Mouse (Mus musculus) macrophage (primary cell): ENCODE results near the gene Appbp2. TPM values are rescaled to one million over a fixed set of nuclear protein-coding genes. Genes with fewer than 3 reads are reported as not detected.

Source experiments
- H3K27ac ChIP-seq: fragments of 350-480 bp; formaldehyde crosslinking; 2 replicates; pipeline ENCODE4 v1.9.0; 2021
- H3K36me3 ChIP-seq: fragments of 350-480 bp; formaldehyde crosslinking; 2 replicates; pipeline ENCODE4 v1.9.0; 2021; ENCODE audit errors: inconsistent target
- H3K4me3 ChIP-seq: fragments of 350-480 bp; formaldehyde crosslinking; 2 replicates; pipeline ENCODE4 v1.9.0; 2021; ENCODE audit errors: inconsistent target
- H3K79me2 ChIP-seq: fragments of 350-480 bp; formaldehyde crosslinking; 2 replicates; pipeline ENCODE4 v1.9.0; 2021; ENCODE audit errors: inconsistent target
- WGBS: methylation state at CpG from one replicate; pipeline ENCODE4 v1.1.7; 2026; ENCODE audit warnings: inconsistent platforms; ENCODE audit not compliant: missing documents; 5-methylcytosine and 5-hydroxymethylcytosine counted together
- polyA plus RNA-seq: library from polyadenylated mRNA; stranded (reverse); fragments of 250-400 nt; gene quantifications from 3 replicates; pipeline ENCODE4 v1.2.4, GENCODE M21; 2018; ENCODE audit warnings: inconsistent platforms

The Appbp2 gene
- polyA plus RNA-seq, 1 experiment from 2014 or later, result 13.8 TPM

DNA sequence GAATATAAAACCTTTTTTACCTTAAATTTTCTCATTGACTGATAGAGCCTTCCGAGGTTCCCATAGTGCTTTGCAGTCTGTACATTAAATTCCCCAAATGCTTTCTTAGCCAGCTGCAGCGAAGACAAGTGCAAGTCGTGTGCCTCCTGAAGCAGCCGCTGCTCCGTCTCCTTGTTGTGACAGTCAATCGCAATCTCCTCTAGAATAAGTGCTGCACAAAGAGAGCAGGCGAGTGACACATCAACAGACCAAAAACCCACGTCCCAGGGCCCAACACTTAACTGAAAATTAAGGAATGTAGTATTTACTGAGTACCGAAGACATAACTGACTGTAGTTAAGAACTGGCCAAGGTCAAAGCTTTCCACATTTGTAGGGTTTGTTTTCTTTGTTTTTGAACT, 38.9 kb downstream of the Appbp2 start:
- peaks cover 89% of the 10 kb centered on the region for H3K36me3 ChIP-seq
- no peak overlapping the region for H3K4me3 ChIP-seq
- 97% methylated on average over 8 of the region's 9 CpGs for WGBS
- H3K27ac ChIP-seq, result no peak overlapping the region
- no peaks in the 10 kb centered on the region for H3K79me2 ChIP-seq

- no peak overlapping the region for H3K27ac ChIP-seq
- peaks cover 83% of the 10 kb centered on the region for H3K36me3 ChIP-seq
- H3K79me2 ChIP-seq, result no peaks in the 10 kb centered on the region
- WGBS, result 91% methylated on average over 11 of the region's 11 CpGs
- no peak overlapping the region for H3K4me3 ChIP-seq
Observed at GRCm38 (mm10) chr11:85194206-85194605, 40.7 kb downstream of the Appbp2 start.

DNA sequence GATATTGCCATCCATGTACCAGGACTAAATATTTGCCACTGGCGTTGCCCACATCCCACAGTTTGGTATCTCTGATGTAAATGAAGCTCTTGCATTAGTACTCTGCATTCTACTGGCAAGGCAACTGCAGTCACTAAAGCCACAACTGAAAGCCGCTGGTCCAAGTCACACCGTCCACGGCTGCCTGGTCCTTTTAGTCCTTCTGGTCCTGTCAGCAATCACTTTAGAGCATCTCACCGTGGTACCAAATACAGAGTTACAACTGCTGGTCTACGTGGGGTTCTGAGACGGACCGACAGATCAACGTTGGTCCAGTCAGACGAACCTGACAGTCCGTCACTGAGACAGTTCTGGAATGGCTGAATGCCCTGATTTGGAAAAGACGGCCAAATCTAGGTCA, 44.2 kb downstream of the Appbp2 start:
- Histone ChIP-seq H3K36me3 (peaks cover 55% of the 10 kb centered on the region), H3K79me2 (no peaks in the 10 kb centered on the region), H3K4me3 (no peak overlapping the region), H3K27ac (no peak overlapping the region)
- 93% methylated on average over 12 of the region's 12 CpGs for WGBS

- Histone ChIP-seq H3K36me3 (peaks cover 40% of the 10 kb centered on the region), H3K79me2 (no peaks in the 10 kb centered on the region), H3K27ac (no peak overlapping the region), H3K4me3 (no peak overlapping the region)
- WGBS, result 98% methylated on average over 4 of the region's 4 CpGs
Observed at GRCm38 (mm10) chr11:85189110-85189509, 45.8 kb downstream of the Appbp2 start.

DNA sequence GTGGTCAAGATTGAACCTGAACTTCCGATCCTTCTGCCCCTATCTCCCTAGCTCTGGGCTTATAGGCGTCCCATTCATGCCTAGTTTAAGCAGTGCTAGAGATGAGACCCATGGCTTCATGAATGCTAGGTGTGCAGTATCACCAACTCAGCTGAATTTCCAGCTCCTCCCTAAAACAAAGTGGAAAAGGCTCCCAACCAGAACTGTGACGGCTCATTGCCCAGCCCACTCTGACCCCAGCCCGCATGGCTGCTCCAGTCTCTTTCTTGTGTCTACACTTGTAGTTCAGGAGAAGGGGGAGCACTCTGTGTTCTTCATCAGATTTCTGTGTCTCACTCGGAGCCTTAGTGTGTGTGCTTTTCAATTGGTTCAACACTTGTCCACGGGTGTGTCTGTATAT, 50.1 kb downstream of the Appbp2 start:
- no peak overlapping the region for H3K27ac ChIP-seq
- H3K36me3 ChIP-seq, result no peaks in the 10 kb centered on the region
- 94% methylated on average over 6 of the region's 6 CpGs for WGBS
- H3K4me3 ChIP-seq, result no peak overlapping the region
- H3K79me2 ChIP-seq, result no peaks in the 10 kb centered on the region

DNA sequence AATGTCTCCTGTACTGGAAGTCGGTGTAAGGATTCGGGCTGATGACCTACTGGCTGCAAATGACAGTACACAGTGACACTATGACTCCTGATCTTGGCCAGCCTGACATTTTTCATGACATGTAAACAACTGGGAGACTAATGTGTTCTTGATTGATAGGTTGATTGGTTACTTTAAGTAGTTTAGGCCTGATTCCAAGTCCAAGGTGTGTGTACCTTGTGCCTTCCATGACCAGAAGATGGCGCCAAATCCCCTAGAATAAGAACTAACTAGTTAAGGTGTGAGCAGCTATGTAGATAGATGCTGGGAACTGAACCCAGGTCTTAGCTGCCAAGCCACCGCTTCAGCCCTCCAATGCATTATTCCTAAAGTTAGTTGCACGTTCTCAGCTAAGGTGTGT, 50.8 kb downstream of the Appbp2 start:
- Histone ChIP-seq H3K36me3 (no peaks in the 10 kb centered on the region), H3K4me3 (no peak overlapping the region), H3K27ac (no peak overlapping the region), H3K79me2 (no peaks in the 10 kb centered on the region)
- 91% methylated on average over 5 of the region's 5 CpGs for WGBS

- Histone ChIP-seq H3K27ac (no peak overlapping the region), H3K4me3 (peak overlapping the region; percentile 9; the same call in 1 of the 2 replicates), H3K36me3 (no peaks in the 10 kb centered on the region), H3K79me2 (no peaks in the 10 kb centered on the region)
- WGBS, result 29% methylated on average over 13 of the region's 13 CpGs
Observed at GRCm38 (mm10) chr11:85183284-85183779, 51.6 kb downstream of the Appbp2 start.

DNA sequence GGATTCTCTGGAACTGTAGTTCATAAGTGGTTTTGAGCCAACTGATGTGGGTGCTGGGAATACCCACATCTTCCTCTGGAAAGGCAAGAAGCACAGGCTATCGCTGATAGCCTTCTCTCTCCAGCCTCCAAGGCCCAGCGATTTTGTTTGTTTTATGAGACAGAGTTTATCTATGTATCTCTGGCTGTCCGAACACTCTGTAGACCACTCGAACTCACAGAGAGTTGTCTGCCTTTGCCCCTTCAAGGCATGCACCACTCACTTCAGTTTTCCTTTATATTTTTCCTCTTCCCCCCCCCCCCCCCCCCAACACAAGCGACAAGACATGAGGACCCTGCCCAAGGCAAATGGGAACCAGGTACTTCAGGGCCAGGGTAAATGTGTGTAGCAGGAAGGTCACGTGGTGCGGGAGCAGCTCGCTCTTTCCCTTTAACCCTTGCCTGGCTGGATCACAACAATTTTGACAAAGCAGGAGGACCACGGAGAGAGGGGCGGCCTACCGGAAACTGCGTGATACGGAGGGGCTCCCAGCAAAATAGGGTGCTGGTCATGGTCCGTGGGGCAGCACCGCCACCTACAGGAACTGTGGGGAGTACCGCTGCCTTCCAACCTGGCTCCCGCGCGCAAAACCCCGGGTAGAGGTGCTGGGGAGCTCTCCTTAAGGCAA, 52.2 kb downstream of the Appbp2 start:
- Histone ChIP-seq H3K27ac (no peak overlapping the region), H3K4me3 (peak overlapping the region; percentile 9; the same call in 1 of the 2 replicates), H3K79me2 (no peaks in the 10 kb centered on the region), H3K36me3 (no peaks in the 10 kb centered on the region)
- 9% methylated on average over 19 of the region's 20 CpGs for WGBS

DNA sequence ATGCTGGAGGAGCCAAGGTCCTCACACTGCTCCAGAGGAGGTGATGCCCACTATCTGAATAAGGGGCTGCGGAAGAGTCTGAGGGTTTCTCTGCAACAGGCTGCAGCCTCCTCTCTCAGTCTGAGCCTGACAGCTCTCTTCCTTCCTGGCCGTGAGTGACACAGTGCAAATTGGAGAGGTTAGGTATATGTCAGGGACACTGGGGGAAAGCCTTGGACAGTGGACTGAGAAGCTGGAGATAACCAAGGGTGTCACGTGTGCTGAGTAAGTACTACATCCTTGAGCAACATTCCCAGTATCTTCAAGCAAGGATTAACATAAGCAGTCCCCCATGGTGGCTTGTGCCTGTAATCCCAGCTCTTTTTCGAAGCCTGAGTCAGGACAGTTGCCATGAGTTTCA, 56.5 kb downstream of the Appbp2 start:
- Histone ChIP-seq H3K79me2 (no peaks in the 10 kb centered on the region), H3K27ac (no peak overlapping the region), H3K36me3 (no peaks in the 10 kb centered on the region), H3K4me3 (no peak overlapping the region)
- WGBS, result 98% methylated on average over 4 of the region's 4 CpGs

DNA sequence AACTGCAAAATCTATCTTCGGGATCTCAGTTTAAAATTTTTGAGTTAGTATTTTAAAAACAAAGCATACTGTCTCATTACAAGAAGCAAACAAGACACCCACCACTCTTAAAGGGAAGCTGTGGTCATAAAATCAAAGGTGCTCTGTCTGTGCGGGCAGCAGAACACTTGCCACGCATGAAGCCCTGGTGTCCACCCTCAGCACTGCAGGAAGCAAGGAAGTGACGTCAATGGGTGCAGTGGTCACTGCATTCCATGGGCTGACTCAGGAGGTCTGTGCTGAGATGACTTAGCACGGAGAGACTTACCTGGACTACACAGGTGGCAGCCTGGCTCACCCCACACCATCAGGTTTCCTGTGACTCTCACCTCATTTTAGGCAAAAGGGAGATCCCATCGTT, 57.2 kb downstream of the Appbp2 start:
- H3K36me3 ChIP-seq, result no peaks in the 10 kb centered on the region
- H3K4me3 ChIP-seq, result no peak overlapping the region
- H3K27ac ChIP-seq, result no peak overlapping the region
- WGBS, result 80% methylated on average over 6 of the region's 6 CpGs
- no peaks in the 10 kb centered on the region for H3K79me2 ChIP-seq

- 48% methylated on average over 3 of the region's 3 CpGs for WGBS
- Histone ChIP-seq H3K4me3 (no peak overlapping the region), H3K36me3 (no peaks in the 10 kb centered on the region), H3K27ac (no peak overlapping the region), H3K79me2 (no peaks in the 10 kb centered on the region)
Observed at GRCm38 (mm10) chr11:85175941-85176340, 59.0 kb downstream of the Appbp2 start.

GRCm38 (mm10) chr11:85170833-85171232, 64.1 kb downstream of the Appbp2 start:
- Histone ChIP-seq H3K4me3 (no peak overlapping the region), H3K79me2 (no peaks in the 10 kb centered on the region), H3K36me3 (no peaks in the 10 kb centered on the region), H3K27ac (no peak overlapping the region)
- 55% methylated on average over 2 of the region's 2 CpGs for WGBS

GRCm38 (mm10) chr11:85170058-85170740, 64.7 kb downstream of the Appbp2 start, which contains the start of gene 1700125H20Rik:
TSS of gene 1700125H20Rik (plus strand) at chr11:85170404.
- H3K4me3 ChIP-seq, result no peak within 1 kb of the TSS
- H3K79me2 ChIP-seq, result no peaks in the 10 kb centered on the region
- H3K36me3 ChIP-seq, result no peaks in the 10 kb centered on the region
- WGBS, result 4% methylated on average over 17 of the region's 21 CpGs
- H3K27ac ChIP-seq, result no peak within 1 kb of the TSS

DNA sequence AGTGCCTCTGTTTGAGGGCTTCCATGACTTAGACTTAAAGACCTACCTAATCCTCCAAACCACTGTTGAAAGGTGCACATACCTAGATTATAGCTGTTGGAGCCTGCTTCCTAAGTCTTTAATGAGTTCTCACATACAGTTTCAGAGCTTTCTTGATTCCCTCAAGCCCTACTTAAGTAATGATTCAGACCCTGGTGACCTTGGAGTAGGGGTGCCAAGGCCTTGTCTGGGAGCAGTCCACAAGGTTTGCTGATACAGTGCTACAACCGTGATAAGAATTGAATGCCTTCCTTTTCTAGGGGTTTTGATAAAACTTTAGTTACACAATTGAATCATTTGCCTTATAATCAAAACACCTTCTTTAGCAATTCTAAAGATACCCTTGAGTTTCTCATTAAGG, 67.4 kb downstream of the Appbp2 start:
- WGBS, result 100% methylated on average over 1 of the region's 1 CpGs

GRCm38 (mm10) chr11:85164371-85164770, 70.6 kb downstream of the Appbp2 start:
- no peaks in the 10 kb centered on the region for H3K36me3 ChIP-seq
- no peak overlapping the region for H3K27ac ChIP-seq
- no peaks in the 10 kb centered on the region for H3K79me2 ChIP-seq
- no peak overlapping the region for H3K4me3 ChIP-seq

More for the DNA sequence above, 67.4 kb downstream of the Appbp2 start:
- H3K27ac ChIP-seq, result no peak overlapping the region
- no peaks in the 10 kb centered on the region for H3K36me3 ChIP-seq
- no peaks in the 10 kb centered on the region for H3K79me2 ChIP-seq
- no peak overlapping the region for H3K4me3 ChIP-seq
